ENCODE assay signal across 18 mouse cellular contexts in genomic region chr12:60292591-60292990, GRCm38 (mm10).
DNase-seq lines count a peak whose midpoint lies in the region; ATAC-seq lines count a peak whose summit lies in the region.
"Had no signal": no experiment of that assay in that cellular context is flagged by ENCODE, and none has a peak within 500 bp of the region (broad histone marks: within the 10 kb centered on the region; RNA-seq: fewer than 3 reads in every experiment).

No protein-coding gene starts in this region.

- no peak overlapping the region for H3K27ac ChIP-seq in hindbrain, embryonic 14.5 days
- no peak overlapping the region for H3K27ac ChIP-seq in hindbrain, embryonic 12.5 days
- H3K27ac ChIP-seq: heart, embryonic 15.5 days; hindbrain, embryonic 10.5 days; stomach, embryonic 15.5 days had no signal

- no peak overlapping the region for H3K4me3 ChIP-seq in hindbrain, embryonic 14.5 days (replicated peaks; ENCODE audit: low read length)
- H3K4me3 ChIP-seq in hindbrain, embryonic 12.5 days = no peak overlapping the region
- H3K4me3 ChIP-seq: heart, embryonic 15.5 days; hindbrain, embryonic 10.5 days; stomach, embryonic 15.5 days had no signal

- no peaks in the 10 kb centered on the region for H3K27me3 ChIP-seq in hindbrain, embryonic 14.5 days (ENCODE audit: control insufficient read depth, insufficient read depth, low read length)
- no peaks in the 10 kb centered on the region for H3K27me3 ChIP-seq in hindbrain, embryonic 12.5 days
- H3K27me3 ChIP-seq: heart, embryonic 15.5 days; stomach, embryonic 15.5 days had no signal

- H3K4me1 ChIP-seq in hindbrain, embryonic 14.5 days (replicated peaks; ENCODE audit: control insufficient read depth, insufficient read depth, low read length) = no peaks in the 10 kb centered on the region
- no peaks in the 10 kb centered on the region for H3K4me1 ChIP-seq in hindbrain, embryonic 12.5 days
- H3K4me1 ChIP-seq: heart, embryonic 15.5 days; hindbrain, embryonic 10.5 days; stomach, embryonic 15.5 days had no signal

- no peak overlapping the region for H3K4me2 ChIP-seq in hindbrain, embryonic 14.5 days (replicated peaks)
- no peak overlapping the region for H3K4me2 ChIP-seq in hindbrain, embryonic 12.5 days (replicated peaks)
- H3K4me2 ChIP-seq: heart, embryonic 15.5 days; liver, embryonic 11.5 days; stomach, embryonic 15.5 days had no signal

- H3K9ac ChIP-seq in hindbrain, embryonic 14.5 days = no peak overlapping the region
- no peak overlapping the region for H3K9ac ChIP-seq in hindbrain, embryonic 12.5 days
- H3K9ac ChIP-seq: heart, embryonic 15.5 days; stomach, embryonic 15.5 days had no signal

- peak; percentile 20 for DNase-seq in hindbrain, embryonic 14.5 days (ENCODE audit: low spot score)
- peak; percentile 84 for DNase-seq in Muller cell, postnatal 12 days (ENCODE audit: inconsistent ontology term)
- DNase-seq in telencephalon, adult 2 months (ENCODE audit: low read depth, low spot score) = peak; percentile 32
- DNase-seq in cerebellum, adult 11 months = no peak
- DNase-seq in urinary bladder, postnatal 36 days (ENCODE audit: low spot score in 2 of 2) = no peak
- DNase-seq: adrenal gland, adult 8-10 months; cerebellum, adult 9-10 months; embryo, embryonic 11 days; layer of hippocampus, postnatal 36 days; lung, adult 2 months had no signal

- no peaks in the 10 kb centered on the region for H3K36me3 ChIP-seq in hindbrain, embryonic 14.5 days (replicated peaks; ENCODE audit: control insufficient read depth, insufficient read depth)
- no peaks in the 10 kb centered on the region for H3K36me3 ChIP-seq in hindbrain, embryonic 12.5 days
- H3K36me3 ChIP-seq: G1E; heart, embryonic 15.5 days; hindbrain, embryonic 10.5 days; stomach, embryonic 15.5 days had no signal

- no peaks in the 10 kb centered on the region for H3K9me3 ChIP-seq in hindbrain, embryonic 14.5 days (ENCODE audit: control insufficient read depth, low read length)
- no peaks in the 10 kb centered on the region for H3K9me3 ChIP-seq in hindbrain, embryonic 12.5 days (replicated peaks)
- H3K9me3 ChIP-seq: G1E; heart, embryonic 15.5 days; hindbrain, embryonic 10.5 days; stomach, embryonic 15.5 days had no signal

- ATAC-seq in hindbrain, embryonic 14.5 days (ENCODE audit: low FRiP score) = no peak
- no peak for ATAC-seq in hindbrain, embryonic 12.5 days (ENCODE audit: low FRiP score)
- peak; percentile 66 for ATAC-seq in granulocyte monocyte progenitor cell, adult 5-6 weeks (replicated peaks; ENCODE audit: poor library complexity, severe bottlenecking)
- ATAC-seq: forebrain, embryonic 14.5 days had no signal

- 80% methylated on average over 2 of the region's 2 CpGs for WGBS in hindbrain, embryonic 14.5 days
- 68% methylated on average over 2 of the region's 2 CpGs for WGBS in hindbrain, embryonic 12.5 days

Comparison
In these comparisons a context has a peak if more than half of its experiments do, and no peak if none do; other contexts are left out.
1. DNase-seq: peak in hindbrain, embryonic 14.5 days (single experiment), Muller cell, postnatal 12 days (single experiment) and telencephalon, adult 2 months (single experiment); none in cerebellum, adult 11 months (single experiment) and urinary bladder, postnatal 36 days (0 of 2).